Mouse (Mus musculus) liver, embryonic 13.5 days (tissue): Measurements from ENCODE around the gene Vps35. TPM values are rescaled to one million over a fixed set of nuclear protein-coding genes. Genes with fewer than 3 reads are reported as not detected.

Experiments used
- ATAC-seq: fragments of 200-750 bp; cut with Nextera tagmentation; 2 replicates; pipeline ENCODE4 v1.8.0; 2017; ENCODE audit warnings: low read depth, mild to moderate bottlenecking, moderate number of reproducible peaks, moderate library complexity
- DNase-seq: peaks from one replicate; pipeline ENCODE4 v3.0.0; 2022
- H3K27ac ChIP-seq: fragments of 300-500 bp; sonication (generic); 2 replicates; pipeline ENCODE4 v1.5.1; 2015; ENCODE audit warnings: moderate library complexity, mild to moderate bottlenecking, inconsistent platforms
- H3K27me3 ChIP-seq: fragments of 300-500 bp; sonication (generic); 2 replicates; pipeline ENCODE4 v1.6.1; 2015; ENCODE audit warnings: mild to moderate bottlenecking, inconsistent platforms
- H3K36me3 ChIP-seq: fragments of 300-500 bp; sonication (generic); 2 replicates; pipeline ENCODE4 v1.6.1; 2015; ENCODE audit warnings: mild to moderate bottlenecking, inconsistent platforms
- H3K4me1 ChIP-seq: fragments of 300-500 bp; sonication (generic); replicated peaks from 2 replicates; pipeline ENCODE4 v1.6.1; 2015; ENCODE audit warnings: inconsistent platforms
- H3K4me2 ChIP-seq: fragments of 300-500 bp; sonication (generic); 2 replicates; pipeline ENCODE4 v1.6.1; 2015; ENCODE audit warnings: inconsistent platforms, mild to moderate bottlenecking, moderate library complexity
- H3K4me3 ChIP-seq: fragments of 300-500 bp; sonication (generic); replicated peaks from 2 replicates; pipeline ENCODE4 v1.5.1; 2015; ENCODE audit warnings: mild to moderate bottlenecking, inconsistent platforms
- H3K9ac ChIP-seq: fragments of 300-500 bp; sonication (generic); 2 replicates; pipeline ENCODE4 v1.6.1; 2015; ENCODE audit warnings: mild to moderate bottlenecking, inconsistent platforms
- H3K9me3 ChIP-seq: fragments of 300-500 bp; sonication (generic); replicated peaks from 2 replicates; pipeline ENCODE4 v1.6.1; 2016; ENCODE audit warnings: inconsistent platforms
- WGBS: fragments of 180-500 bp; shearing (Covaris S2); methylation state at CpG from one replicate; pipeline ENCODE4 v1.1.7; 2015; ENCODE audit not compliant: insufficient replicate concordance; 5-methylcytosine and 5-hydroxymethylcytosine counted together
- polyA plus RNA-seq: library from polyadenylated mRNA; unstranded; fragments of >200 nt; fragmentation: Nextera tagmentation; extraction: Ambion mirVana; gene quantifications from 2 replicates; pipeline ENCODE4 v1.2.1, GENCODE M21; 2015

Vps35 gene
- polyA plus RNA-seq, 1 experiment from 2014 or later: 110 TPM

- no peaks in the 10 kb centered on the region for H3K9me3 ChIP-seq
- no peak overlapping the region for H3K9ac ChIP-seq
- no peak overlapping the region for H3K4me3 ChIP-seq
- no peaks in the 10 kb centered on the region for H3K27me3 ChIP-seq
- peak; percentile 65; the same call in 1 of the 2 replicates for ATAC-seq
- no peak overlapping the region for H3K4me2 ChIP-seq
- no peak overlapping the region for H3K27ac ChIP-seq
- peaks cover 9% of the 10 kb centered on the region for H3K4me1 ChIP-seq
- no peak for DNase-seq
- H3K36me3 ChIP-seq: peaks cover 31% of the 10 kb centered on the region
These were observed 12.1 kb upstream of the Vps35 start for GRCm38 (mm10) chr8:85311743-85312142.

GRCm38 (mm10) chr8:85308564-85308963 lies 9.0 kb upstream of the Vps35 start:
- no peaks in the 10 kb centered on the region for H3K27me3 ChIP-seq
- no peak overlapping the region for H3K4me3 ChIP-seq
- H3K27ac ChIP-seq: no peak overlapping the region
- no peak overlapping the region for H3K4me2 ChIP-seq
- H3K4me1 ChIP-seq: peaks cover 9% of the 10 kb centered on the region
- no peak overlapping the region for H3K9ac ChIP-seq
- no peak for DNase-seq
- ATAC-seq: no peak
- WGBS: 91% methylated on average over 2 of the region's 2 CpGs
- H3K9me3 ChIP-seq: no peaks in the 10 kb centered on the region
- peaks cover 57% of the 10 kb centered on the region for H3K36me3 ChIP-seq

GRCm38 (mm10) chr8:85303531-85303930 lies 3.9 kb upstream of the Vps35 start:
- H3K27me3 ChIP-seq: no peaks in the 10 kb centered on the region
- H3K27ac ChIP-seq: no peak overlapping the region
- H3K36me3 ChIP-seq: peaks cover 65% of the 10 kb centered on the region
- no peak for DNase-seq
- WGBS: 84% methylated on average over 5 of the region's 5 CpGs
- H3K9me3 ChIP-seq: no peaks in the 10 kb centered on the region
- ATAC-seq: no peak
- H3K4me3 ChIP-seq: no peak overlapping the region
- peaks cover 27% of the 10 kb centered on the region for H3K4me1 ChIP-seq
- H3K4me2 ChIP-seq: no peak overlapping the region
- no peak overlapping the region for H3K9ac ChIP-seq

- peaks cover 33% of the 10 kb centered on the region for H3K4me1 ChIP-seq
- no peak overlapping the region for H3K4me3 ChIP-seq
- H3K36me3 ChIP-seq: peaks cover 59% of the 10 kb centered on the region
- H3K9ac ChIP-seq: no peak overlapping the region
- H3K27ac ChIP-seq: 0 out of 2 replicates have a peak overlapping the region, but pooled peaks have one; percentile 14
- H3K27me3 ChIP-seq: no peaks in the 10 kb centered on the region
- H3K4me2 ChIP-seq: no peak overlapping the region
- 75% methylated on average over 3 of the region's 3 CpGs for WGBS
- no peaks in the 10 kb centered on the region for H3K9me3 ChIP-seq
- no peak for DNase-seq
- no peak for ATAC-seq
These were observed 3.3 kb upstream of the Vps35 start for GRCm38 (mm10) chr8:85302931-85303330.

GRCm38 (mm10) chr8:85301941-85302340 lies 2.3 kb upstream of the Vps35 start:
- H3K27me3 ChIP-seq: no peaks in the 10 kb centered on the region
- peaks cover 50% of the 10 kb centered on the region for H3K36me3 ChIP-seq
- H3K4me2 ChIP-seq: peak overlapping the region; percentile 81
- H3K4me1 ChIP-seq: peaks cover 42% of the 10 kb centered on the region
- no peaks in the 10 kb centered on the region for H3K9me3 ChIP-seq
- WGBS: 64% methylated on average over 1 of the region's 1 CpGs
- H3K27ac ChIP-seq: no peak overlapping the region
- peak overlapping the region; percentile 56 for H3K9ac ChIP-seq
- peak overlapping the region; percentile 26; the same call in 1 of the 2 replicates for H3K4me3 ChIP-seq
- ATAC-seq (no peak), DNase-seq (no peak)

GRCm38 (mm10) chr8:85298600-85299433 lies 785 bp downstream of the Vps35 start:
- peak overlapping the region; percentile 91 for H3K27ac ChIP-seq
- H3K4me1 ChIP-seq: peaks cover 43% of the 10 kb centered on the region
- H3K4me3 ChIP-seq: peak overlapping the region; percentile 98
- peak; percentile 39 for ATAC-seq
- under 1% methylated on average over 53 of the region's 53 CpGs for WGBS
- peak overlapping the region; percentile 79 for H3K4me2 ChIP-seq
- H3K27me3 ChIP-seq: no peaks in the 10 kb centered on the region
- H3K36me3 ChIP-seq: peaks cover 30% of the 10 kb centered on the region
- H3K9ac ChIP-seq: peak overlapping the region; percentile 96
- peak; percentile 18 for DNase-seq
- H3K9me3 ChIP-seq: no peaks in the 10 kb centered on the region

GRCm38 (mm10) chr8:85286846-85287245 lies 12.8 kb downstream of the Vps35 start:
- Histone ChIP-seq H3K4me1 (no peaks in the 10 kb centered on the region), H3K9me3 (no peaks in the 10 kb centered on the region), H3K36me3 (peaks cover 78% of the 10 kb centered on the region), H3K27me3 (no peaks in the 10 kb centered on the region), H3K27ac (no peak overlapping the region), H3K4me3 (no peak overlapping the region), H3K4me2 (no peak overlapping the region), H3K9ac (no peak overlapping the region)
- ATAC-seq: peak; percentile 61; the same call in 1 of the 2 replicates
- WGBS: 47% methylated on average over 1 of the region's 1 CpGs
- no peak for DNase-seq

- Histone ChIP-seq H3K9ac (no peak overlapping the region), H3K4me3 (no peak overlapping the region), H3K27me3 (no peaks in the 10 kb centered on the region), H3K36me3 (no peaks in the 10 kb centered on the region), H3K4me2 (no peak overlapping the region), H3K27ac (no peak overlapping the region), H3K9me3 (no peaks in the 10 kb centered on the region), H3K4me1 (no peaks in the 10 kb centered on the region)
- ATAC-seq (no peak), DNase-seq (no peak)
- 52% methylated on average over 1 of the region's 1 CpGs for WGBS
These were observed 72.3 kb downstream of the Vps35 start for GRCm38 (mm10) chr8:85227297-85227696.

GRCm38 (mm10) chr8:85225688-85226087 lies 73.9 kb downstream of the Vps35 start, which contains the start of gene Olfr371:
Gene Olfr371 (plus strand): TSS chr8:85225988.
- WGBS: 15% methylated on average over 1 of the region's 1 CpGs
- Histone ChIP-seq H3K9me3 (no peaks in the 10 kb centered on the region), H3K9ac (no peak within 1 kb of the TSS), H3K4me2 (no peak within 1 kb of the TSS), H3K4me3 (no peak within 1 kb of the TSS), H3K4me1 (no peaks in the 10 kb centered on the region), H3K27ac (no peak within 1 kb of the TSS), H3K27me3 (no peaks in the 10 kb centered on the region), H3K36me3 (no peaks in the 10 kb centered on the region)
- DNase-seq (no peak), ATAC-seq (no peak)

GRCm38 (mm10) chr8:85220992-85221391 lies 78.6 kb downstream of the Vps35 start:
- 9% methylated on average over 6 of the region's 6 CpGs for WGBS
- Histone ChIP-seq H3K27me3 (no peaks in the 10 kb centered on the region), H3K4me2 (no peak overlapping the region), H3K27ac (no peak overlapping the region), H3K9me3 (no peaks in the 10 kb centered on the region), H3K4me3 (no peak overlapping the region), H3K36me3 (no peaks in the 10 kb centered on the region), H3K4me1 (no peaks in the 10 kb centered on the region), H3K9ac (no peak overlapping the region)
- no peak for DNase-seq
- peak; percentile 68 for ATAC-seq

GRCm38 (mm10) chr8:85220220-85220619 lies 79.4 kb downstream of the Vps35 start:
- 51% methylated on average over 4 of the region's 4 CpGs for WGBS
- no peaks in the 10 kb centered on the region for H3K36me3 ChIP-seq
- no peak overlapping the region for H3K4me3 ChIP-seq
- DNase-seq (no peak), ATAC-seq (no peak)
- H3K9me3 ChIP-seq: no peaks in the 10 kb centered on the region
- no peak overlapping the region for H3K4me2 ChIP-seq
- H3K27me3 ChIP-seq: no peaks in the 10 kb centered on the region
- H3K27ac ChIP-seq: no peak overlapping the region
- no peak overlapping the region for H3K9ac ChIP-seq
- H3K4me1 ChIP-seq: no peaks in the 10 kb centered on the region
